Mouse (Mus musculus) megakaryocyte, embryonic 14.5 days (primary cell): ENCODE data around the gene Ybey.

ENCODE experiments used
- FLI1 ChIP-seq: IDR thresholded peaks from 2 replicates; pipeline ENCODE4 v1.6.1; 2012; ENCODE audit warnings: low read length, inconsistent platforms, mixed read lengths
- GATA1 ChIP-seq: IDR thresholded peaks from 3 replicates; pipeline ENCODE4 v1.6.1; 2012; ENCODE audit warnings: mixed read lengths, low read length, inconsistent platforms, borderline replicate concordance

- TF ChIP-seq FLI1 (no peak), GATA1 (no peak)
Observed at GRCm38 (mm10) chr10:76447406-76448229, 21.3 kb downstream of the Ybey start.
